ENCODE assay signal across 8 mouse cellular contexts in genomic region chr14:61971100-61972088, GRCm38 (mm10).
DNase-seq lines count a peak whose midpoint lies in the region; ATAC-seq lines count a peak whose summit lies in the region.

No protein-coding gene starts in this region.

- peak overlapping the region; percentile 48 for H3K27ac ChIP-seq in liver, embryonic 16.5 days (ENCODE audit: low read length)
- H3K27ac ChIP-seq in midbrain, embryonic 10.5 days (replicated peaks) = no peak overlapping the region

- no peaks in the 10 kb centered on the region for H3K9me3 ChIP-seq in liver, embryonic 16.5 days (replicated peaks; ENCODE audit: control insufficient read depth, low read length)
- H3K9me3 ChIP-seq in midbrain, embryonic 10.5 days (replicated peaks) = no peaks in the 10 kb centered on the region

- whole genome bisulfite sequencing in liver, embryonic 16.5 days (ENCODE audit: insufficient replicate concordance) = 23% methylated on average over 14 of the region's 14 CpGs
- WGBS in midbrain, embryonic 10.5 days = 83% methylated on average over 14 of the region's 14 CpGs

- peak; percentile 17 for DNase-seq in right cerebral cortex, adult 18-20 months
- no peak for DNase-seq in right cerebral cortex, postnatal 4 days
- DNase-seq in induced T-regulatory cell, adult 2 months (ENCODE audit: low read depth) = peak; percentile 75
- peak; percentile 29 to 37 for DNase-seq in spleen, adult 18-20 months
- no peak for DNase-seq in cerebellum, adult 9-10 months
- DNase-seq in midbrain, embryonic 10.5 days (ENCODE audit: low spot score) = no peak
- no peak for DNase-seq in urinary bladder, postnatal 4 days (ENCODE audit: low spot score in 2 of 2)

- ATAC-seq in liver, embryonic 16.5 days (ENCODE audit: low read depth) = peak; percentile 65; the same call in 1 of the 2 replicates

- H3K4me1 ChIP-seq in liver, embryonic 16.5 days (ENCODE audit: control insufficient read depth, low read depth, low read length) = no peaks in the 10 kb centered on the region
- H3K4me1 ChIP-seq in midbrain, embryonic 10.5 days = peaks cover 8% of the 10 kb centered on the region

- no peaks in the 10 kb centered on the region for H3K36me3 ChIP-seq in liver, embryonic 16.5 days (ENCODE audit: control insufficient read depth, insufficient read depth)
- no peaks in the 10 kb centered on the region for H3K36me3 ChIP-seq in midbrain, embryonic 10.5 days

- H3K9ac ChIP-seq in liver, embryonic 16.5 days (ENCODE audit: low read depth, low read length) = no peak overlapping the region

- H3K4me2 ChIP-seq in liver, embryonic 16.5 days (ENCODE audit: low read depth, low read length) = peak overlapping the region; percentile 17; the same call in 1 of the 2 replicates

- H3K4me3 ChIP-seq in liver, embryonic 16.5 days (ENCODE audit: low read depth, low read length) = no peak overlapping the region
- no peak overlapping the region for H3K4me3 ChIP-seq in midbrain, embryonic 10.5 days

- no peaks in the 10 kb centered on the region for H3K27me3 ChIP-seq in liver, embryonic 16.5 days (ENCODE audit: control insufficient read depth, insufficient read depth, low read depth, low read length)
- H3K27me3 ChIP-seq in midbrain, embryonic 10.5 days (ENCODE audit: low read depth, poor library complexity, severe bottlenecking) = no peaks in the 10 kb centered on the region

Comparison
In these comparisons a context has a peak if more than half of its experiments do, and no peak if none do; other contexts are left out.
1. DNase-seq: peak in right cerebral cortex, adult 18-20 months (single experiment), induced T-regulatory cell, adult 2 months (single experiment) and spleen, adult 18-20 months (2 of 2); none in right cerebral cortex, postnatal 4 days (single experiment), cerebellum, adult 9-10 months (single experiment), midbrain, embryonic 10.5 days (single experiment) and urinary bladder, postnatal 4 days (0 of 2).